Mouse (Mus musculus) central nervous system, embryonic 14 days (tissue): ENCODE measurements around the gene Emc4. TPM values are rescaled to one million over a fixed set of nuclear protein-coding genes. Genes with fewer than 3 reads are reported as not detected.

Experiments
- polyA plus RNA-seq: library from polyadenylated mRNA; depleted of rRNA; stranded (reverse); fragments of >200 nt; gene quantifications from 2 replicates; pipeline ENCODE4 v1.2.3, GENCODE M21; 2012; rRNA removed

The Emc4 gene
- 116 TPM in 2 replicates for polyA plus RNA-seq

GRCm38 (mm10) chr2:112367726-112368673, at the start of gene Emc4:
TSS of gene Emc4 (minus strand) at chr2:112368027.

GRCm38 (mm10) chr2:112378973-112379898, 11.4 kb upstream of the Emc4 start, which contains the start of gene Katnbl1:
TSS of gene Katnbl1 (plus strand) at chr2:112379211.

Other genes starting within 250 kb of the Emc4 start
- gene Olfr1316, start 233.1 kb downstream of the Emc4 start, polyA plus RNA-seq: 0.05 and 0.06 TPM in 2 replicates
- gene Olfr1317, start 227.7 kb downstream of the Emc4 start, polyA plus RNA-seq: not detected in 2 replicates
- not detected in 2 replicates for gene Olfr1318, start 213.8 kb downstream of the Emc4 start, polyA plus RNA-seq
- gene Lpcat4, start 128.6 kb downstream of the Emc4 start, polyA plus RNA-seq: 45.3 and 55.0 TPM in 2 replicates
- gene Nutm1, start 108.7 kb downstream of the Emc4 start, polyA plus RNA-seq: not detected in 2 replicates
- gene Nop10, start 106.1 kb downstream of the Emc4 start, polyA plus RNA-seq: 123 and 138 TPM in 2 replicates
- gene Slc12a6, start 102.2 kb downstream of the Emc4 start, polyA plus RNA-seq: 51.2 and 54.8 TPM in 2 replicates
- gene Gm21985, start 101.7 kb downstream of the Emc4 start, polyA plus RNA-seq: 0.07 TPM in 1 of 2 replicates, not detected in the other
- gene Katnbl1, start 11.2 kb upstream of the Emc4 start, polyA plus RNA-seq: 17.1 and 18.3 TPM in 2 replicates
- gene Emc7, start 87.0 kb upstream of the Emc4 start, polyA plus RNA-seq: 10.5 and 11.7 TPM in 2 replicates
- gene Chrm5, start 112.7 kb upstream of the Emc4 start, polyA plus RNA-seq: 0.20 and 0.33 TPM in 2 replicates
- 7.0 and 8.6 TPM in 2 replicates for gene Aven, start 124.9 kb upstream of the Emc4 start, polyA plus RNA-seq